Comparison of ENCODE assay signal across 24 mouse cellular contexts in genomic region chr10:120430422-120430821, GRCm38 (mm10). TPM values are rescaled to one million over a fixed set of nuclear protein-coding genes. Genes with fewer than 3 reads are reported as not detected.
DNase-seq lines count a peak whose midpoint lies in the region; ATAC-seq lines count a peak whose summit lies in the region.
"Had no signal": no experiment of that assay in that cellular context is flagged by ENCODE, and none has a peak within 500 bp of the region (broad histone marks: within the 10 kb centered on the region; RNA-seq: fewer than 3 reads in every experiment).

No protein-coding gene starts in this region.

- H3K4me3 ChIP-seq in kidney, embryonic 15.5 days (replicated peaks), result no peak overlapping the region
- H3K4me3 ChIP-seq in embryonic facial prominence, embryonic 15.5 days (replicated peaks), result no peak overlapping the region
- H3K4me3 ChIP-seq in stomach, embryonic 16.5 days (replicated peaks; ENCODE audit: low read length), result no peak overlapping the region
- H3K4me3 ChIP-seq: heart, embryonic 13.5 days; midbrain, embryonic 15.5 days; myocyte had no signal

- no peaks in the 10 kb centered on the region for H3K27me3 ChIP-seq in kidney, embryonic 15.5 days
- H3K27me3 ChIP-seq in embryonic facial prominence, embryonic 15.5 days, result no peaks in the 10 kb centered on the region
- no peaks in the 10 kb centered on the region for H3K27me3 ChIP-seq in stomach, embryonic 16.5 days (ENCODE audit: control insufficient read depth, insufficient read depth, low read length)
- H3K27me3 ChIP-seq: heart, embryonic 13.5 days; midbrain, embryonic 15.5 days had no signal

- 29% methylated on average over 7 of the region's 7 CpGs for WGBS in kidney, embryonic 15.5 days
- 52% methylated on average over 7 of the region's 7 CpGs for WGBS in embryonic facial prominence, embryonic 15.5 days
- WGBS in stomach, embryonic 16.5 days, result 35% methylated on average over 7 of the region's 7 CpGs

- peak overlapping the region; percentile 54 for H3K27ac ChIP-seq in kidney, embryonic 15.5 days
- peak overlapping the region; percentile 71 for H3K27ac ChIP-seq in embryonic facial prominence, embryonic 15.5 days (replicated peaks)
- 0 out of 2 replicates have a peak overlapping the region, but pooled peaks have one; percentile 23 for H3K27ac ChIP-seq in stomach, embryonic 16.5 days (ENCODE audit: low read length)
- H3K27ac ChIP-seq: heart, embryonic 13.5 days; hindbrain, embryonic 14.5 days; liver, embryonic 14.5 days; midbrain, embryonic 15.5 days had no signal

- H3K4me2 ChIP-seq in kidney, embryonic 15.5 days, result 0 out of 2 replicates have a peak overlapping the region, but pooled peaks have one; percentile 15
- H3K4me2 ChIP-seq in embryonic facial prominence, embryonic 15.5 days (replicated peaks), result no peak overlapping the region
- H3K4me2 ChIP-seq in stomach, embryonic 16.5 days (ENCODE audit: low read depth, low read length), result no peak overlapping the region
- H3K4me2 ChIP-seq: heart, embryonic 13.5 days; hindbrain, embryonic 14.5 days; midbrain, embryonic 15.5 days had no signal

- H3K9ac ChIP-seq in kidney, embryonic 15.5 days, result no peak overlapping the region
- no peak overlapping the region for H3K9ac ChIP-seq in embryonic facial prominence, embryonic 15.5 days
- H3K9ac ChIP-seq in stomach, embryonic 16.5 days (ENCODE audit: low read length), result no peak overlapping the region
- H3K9ac ChIP-seq: heart, embryonic 13.5 days; hindbrain, embryonic 14.5 days; liver, embryonic 14.5 days; midbrain, embryonic 15.5 days had no signal

- no peak for DNase-seq in kidney, adult 9 months
- DNase-seq in Muller cell, postnatal 12 days (ENCODE audit: inconsistent ontology term), result peak; percentile 68
- no peak for DNase-seq in lung, adult 18-20 months
- no peak for DNase-seq in left cerebral cortex, postnatal 36 days (ENCODE audit: low spot score in 2 of 2)
- DNase-seq: cerebellum, adult 11 months; cerebellum, postnatal 10 days; embryo, embryonic 11 days; heart, adult 18-20 months; kidney, adult 11 months; kidney, postnatal 4 days; lung, postnatal 36 days; spleen, adult 18-20 months had no signal

- intact Hi-C loops in left cerebral cortex, postnatal 36 days (cut with DNase I), result no loop called here

- peaks cover 10% of the 10 kb centered on the region for H3K36me3 ChIP-seq in kidney, embryonic 15.5 days
- H3K36me3 ChIP-seq in embryonic facial prominence, embryonic 15.5 days, result no peaks in the 10 kb centered on the region
- no peaks in the 10 kb centered on the region for H3K36me3 ChIP-seq in stomach, embryonic 16.5 days (ENCODE audit: control insufficient read depth, insufficient read depth, low read length)
- H3K36me3 ChIP-seq: midbrain, embryonic 15.5 days had no signal

- peaks cover 92% of the 10 kb centered on the region for H3K4me1 ChIP-seq in kidney, embryonic 15.5 days
- peaks cover 57% of the 10 kb centered on the region for H3K4me1 ChIP-seq in embryonic facial prominence, embryonic 15.5 days
- peaks cover 56% of the 10 kb centered on the region for H3K4me1 ChIP-seq in stomach, embryonic 16.5 days (ENCODE audit: control insufficient read depth, insufficient read depth, low read length)

- H3K9me3 ChIP-seq in kidney, embryonic 15.5 days (replicated peaks), result no peaks in the 10 kb centered on the region
- no peaks in the 10 kb centered on the region for H3K9me3 ChIP-seq in embryonic facial prominence, embryonic 15.5 days (replicated peaks)
- H3K9me3 ChIP-seq in stomach, embryonic 16.5 days (replicated peaks; ENCODE audit: control insufficient read depth, low read length), result no peaks in the 10 kb centered on the region
- H3K9me3 ChIP-seq: heart, embryonic 13.5 days; midbrain, embryonic 15.5 days had no signal

- no peak for ATAC-seq in kidney, embryonic 15.5 days (replicated peaks; ENCODE audit: low FRiP score)
- ATAC-seq in embryonic facial prominence, embryonic 15.5 days (ENCODE audit: insufficient number of reproducible peaks, low FRiP score, low TSS enrichment, low read depth), result no peak
- ATAC-seq in stomach, embryonic 16.5 days (ENCODE audit: insufficient read depth, low FRiP score), result no peak
- ATAC-seq: activated CD4-positive, CD25-positive, alpha-beta regulatory T cell, adult 4 months; CD4-positive, CD25-positive, alpha-beta regulatory T cell, adult 4 months; forebrain, embryonic 16.5 days; midbrain, embryonic 15.5 days had no signal

RNA-seq across cellular contexts. Expression of gene Hmga2, which starts 45.8 kb away (rescaled TPM):
- polyA plus RNA-seq in kidney, embryonic 15.5 days (2015; fragmentation: Nextera tagmentation; extraction: Ambion mirVana), result 28.3 and 30.3 TPM in 2 replicates
- 11.1 and 11.5 TPM in 2 replicates for polyA plus RNA-seq in embryonic facial prominence, embryonic 15.5 days (2015; fragmentation: Nextera tagmentation; extraction: Ambion mirVana)
- polyA plus RNA-seq in stomach, embryonic 16.5 days (2015; fragmentation: Nextera tagmentation; extraction: Ambion mirVana), result 15.8 and 17.7 TPM in 2 replicates
- under 1 TPM; 0.20 to 0.34 TPM for total RNA-seq in left cerebral cortex, postnatal 36 days (2021)
- total RNA-seq: heart, adult 18-20 months; heart, postnatal 25 days had no signal
